Mouse (Mus musculus): ENCODE results near the gene Gm11733. TPM values are rescaled to one million over a fixed set of nuclear protein-coding genes. Genes with fewer than 3 reads are reported as not detected.
A peak's percentile ranks its signal among the peaks of the same experiment; 100 is the strongest.

Gm11733 gene
- total and polyA plus RNA-seq, 3 experiments, result 0.10 TPM; not detected in 2

DNA sequence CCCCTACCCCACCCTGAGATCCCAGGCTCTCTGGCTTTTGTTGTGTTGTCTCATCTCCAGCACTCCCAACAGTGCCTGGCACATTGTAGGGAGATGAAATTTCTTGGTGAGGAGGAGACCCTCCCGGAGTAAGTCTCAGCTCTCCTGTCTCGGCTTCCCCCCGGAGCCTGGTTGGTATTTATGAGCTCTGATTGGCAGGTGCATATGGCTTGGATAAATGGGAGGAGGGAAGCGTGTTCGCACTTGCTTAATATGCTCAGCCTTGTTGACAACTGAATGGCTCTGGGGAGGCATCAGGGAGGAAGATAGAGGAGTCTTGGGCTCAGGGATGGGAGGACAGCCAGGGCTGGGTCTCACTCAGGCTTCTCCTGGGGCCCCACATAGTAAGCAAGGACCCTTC lies 14.4 kb upstream of the Gm11733 start:
- no peaks in the 10 kb centered on the region for H3K79me2 ChIP-seq (replicated peaks; ENCODE audit: control insufficient read depth, extremely low read depth, insufficient read depth, poor library complexity, severe bottlenecking)
- H3K4me3 ChIP-seq (replicated peaks in 1 of 3; ENCODE audit: low read depth in 2 of 3, low read length in 2 of 3, poor library complexity in 1 of 3), result no peak overlapping the region
- peaks cover 7% of the 10 kb centered on the region for H3K9me3 ChIP-seq (replicated peaks; ENCODE audit: low read length)
- dilution Hi-C loops (cut with MboI; ENCODE audit: extremely low pct_ligation_motif_present, extremely low pct_unique_long_range_greater_than_20kb, low sequenced_read_pairs), result no loop called here
- H3K36me3 ChIP-seq (replicated peaks in 1 of 2; ENCODE audit: control insufficient read depth in 1 of 2, insufficient read depth in 1 of 2, low read length in 1 of 2), result no peaks in the 10 kb centered on the region
- H3K27me3 ChIP-seq (replicated peaks), result no peaks in the 10 kb centered on the region
- H3K27ac ChIP-seq (ENCODE audit: insufficient read depth, low read depth), result peak overlapping the region; percentile 94
- peak overlapping the region; percentile 2; the same call in 1 of the 2 replicates for H3K9ac ChIP-seq (ENCODE audit: insufficient read depth, low read depth)
- no peak for DNase-seq (ENCODE audit: extremely low read depth)
- in situ Hi-C loops (cut with MboI; ENCODE audit: low pct_ligation_motif_present, low pct_unique_long_range_greater_than_20kb, low sequenced_read_pairs), result loop anchor here (10.0 kb wide), 1 partner anchor 355 kb away; the partner anchor contains the start of genes Afmid and Tk1
- H3K4me2 ChIP-seq (ENCODE audit: insufficient read depth, low read depth, poor library complexity, severe bottlenecking), result no peak overlapping the region
- no peak for TF ChIP-seq HCFC1 (IDR thresholded peaks at IDR 0.05; ENCODE audit: low read depth, low read length)
- TF ChIP-seq RAD21 (IDR thresholded peaks at IDR 0.05; ENCODE audit: low read depth, low read length), result no peak
- TF ChIP-seq PAX5 (IDR thresholded peaks at IDR 0.05; ENCODE audit: low read length), result no peak
- TF ChIP-seq EP300 (IDR thresholded peaks at IDR 0.05; ENCODE audit: low read length), result no peak
- TF ChIP-seq POLR2AphosphoS2 (IDR thresholded peaks at IDR 0.05; ENCODE audit: low read depth, low read length), result no peak
- TF ChIP-seq ZMIZ1 (IDR thresholded peaks at IDR 0.05; ENCODE audit: low read depth, low read length), result no peak
- no peak for TF ChIP-seq GABPA (IDR thresholded peaks at IDR 0.05; ENCODE audit: insufficient replicate concordance, low read depth, low read length)
- TF ChIP-seq TCF12 (IDR thresholded peaks at IDR 0.05; ENCODE audit: low read depth, low read length), result no peak
- TF ChIP-seq MAX (IDR thresholded peaks at IDR 0.05; ENCODE audit: low read length), result no peak
- no peak for TF ChIP-seq USF1 (IDR thresholded peaks at IDR 0.05; ENCODE audit: low read depth, low read length)
- TF ChIP-seq MXI1 (IDR thresholded peaks at IDR 0.05; ENCODE audit: low read depth, low read length), result no peak
- TF ChIP-seq ZNF384 (IDR thresholded peaks at IDR 0.05; ENCODE audit: low read depth, low read length), result no peak
- no peak for TF ChIP-seq CHD1 (IDR thresholded peaks at IDR 0.05; ENCODE audit: low read depth, low read length)
- no peak for TF ChIP-seq MAZ (IDR thresholded peaks at IDR 0.05; ENCODE audit: low read depth, low read length)
- TF ChIP-seq MYC (IDR thresholded peaks at IDR 0.05; ENCODE audit: low read depth, low read length), result no peak
- TF ChIP-seq USF2 (conservative IDR thresholded peaks at IDR 0.05; ENCODE audit: low read depth, low read length), result no peak
- H3K4me1 ChIP-seq (ENCODE audit: control insufficient read depth in 1 of 2, insufficient read depth in 2 of 2), result peaks cover 57 to 93% of the 10 kb centered on the region in 2 experiments

GRCm38 (mm10) chr11:117470586-117471195 lies 13.5 kb upstream of the Gm11733 start:
- Histone ChIP-seq H3K9me3 (replicated peaks; ENCODE audit: low read length) (peaks cover 10% of the 10 kb centered on the region), H3K27me3 (replicated peaks) (no peaks in the 10 kb centered on the region), H3K27ac (ENCODE audit: insufficient read depth, low read depth) (peak overlapping the region; percentile 94), H3K4me3 (replicated peaks in 1 of 3; ENCODE audit: low read depth in 2 of 3, low read length in 2 of 3, poor library complexity in 1 of 3) (no peak overlapping the region), H3K36me3 (replicated peaks in 1 of 2; ENCODE audit: control insufficient read depth in 1 of 2, insufficient read depth in 1 of 2, low read length in 1 of 2) (no peaks in the 10 kb centered on the region), H3K4me2 (ENCODE audit: insufficient read depth, low read depth, poor library complexity, severe bottlenecking) (no peak overlapping the region), H3K4me1 (ENCODE audit: control insufficient read depth in 1 of 2, insufficient read depth in 2 of 2) (peaks cover 55 to 96% of the 10 kb centered on the region in 2 experiments), H3K9ac (ENCODE audit: insufficient read depth, low read depth) (peak overlapping the region; percentile 42), H3K79me2 (replicated peaks; ENCODE audit: control insufficient read depth, extremely low read depth, insufficient read depth, poor library complexity, severe bottlenecking) (no peaks in the 10 kb centered on the region)
- dilution Hi-C loops (cut with MboI; ENCODE audit: extremely low pct_ligation_motif_present, extremely low pct_unique_long_range_greater_than_20kb, low sequenced_read_pairs), result no loop called here
- in situ Hi-C loops (cut with MboI; ENCODE audit: low pct_ligation_motif_present, low pct_unique_long_range_greater_than_20kb, low sequenced_read_pairs), result loop anchor here (10.0 kb wide), 1 partner anchor 354 kb away; the partner anchor contains the start of genes Afmid and Tk1
- peak; percentile 40; the same call in 1 of the 2 replicates for TF ChIP-seq SIN3A (IDR thresholded peaks at IDR 0.05; ENCODE audit: low read length)
- peak; percentile 51; the same call in 1 of the 2 replicates for TF ChIP-seq MXI1 (IDR thresholded peaks at IDR 0.05; ENCODE audit: low read depth, low read length)
- peak; percentile 100 for TF ChIP-seq CHD1 (IDR thresholded peaks at IDR 0.05; ENCODE audit: low read depth, low read length)
- TF ChIP-seq MYC (IDR thresholded peaks at IDR 0.05; ENCODE audit: low read depth, low read length), result peak; percentile 83
- peak; percentile 33 for TF ChIP-seq NRF1 (IDR thresholded peaks at IDR 0.05; ENCODE audit: low read depth, low read length)
- TF ChIP-seq NELFE (IDR thresholded peaks at IDR 0.05; ENCODE audit: low read depth, low read length), result no peak
- peak; percentile 15; the same call in 1 of the 2 replicates for TF ChIP-seq JUN (IDR thresholded peaks at IDR 0.05; ENCODE audit: insufficient read depth, low read depth, low read length)
- TF ChIP-seq IRF4 (IDR thresholded peaks at IDR 0.05; ENCODE audit: low read depth, low read length), result peak; percentile 92
- peak; percentile 43 for TF ChIP-seq HCFC1 (IDR thresholded peaks at IDR 0.05; ENCODE audit: low read depth, low read length)
- peak; percentile 88 for TF ChIP-seq MEF2A (IDR thresholded peaks at IDR 0.05; ENCODE audit: borderline replicate concordance, low read depth, low read length)
- no peak for TF ChIP-seq ZC3H11A (IDR thresholded peaks at IDR 0.05; ENCODE audit: low read depth, low read length)
- no peak; the same call in 1 of the 2 replicates for TF ChIP-seq CHD2 (IDR thresholded peaks at IDR 0.05; ENCODE audit: low read length)
- peak; percentile 8 for TF ChIP-seq RAD21 (IDR thresholded peaks at IDR 0.05; ENCODE audit: low read depth, low read length)
- TF ChIP-seq POLR2A (IDR thresholded peaks at IDR 0.05; ENCODE audit: low read depth, low read length), result peak; percentile 50; the same call in 1 of the 2 replicates
- TF ChIP-seq TCF12 (IDR thresholded peaks at IDR 0.05; ENCODE audit: low read depth, low read length), result peak; percentile 100
- TF ChIP-seq TBP (conservative IDR thresholded peaks at IDR 0.05; ENCODE audit: low read depth, low read length), result peak; percentile 75
- peak; percentile 94 for TF ChIP-seq EP300 (IDR thresholded peaks at IDR 0.05; ENCODE audit: low read length)
- TF ChIP-seq RCOR1 (conservative IDR thresholded peaks at IDR 0.05; ENCODE audit: low read depth, low read length), result no peak
- peak; percentile 90 for TF ChIP-seq MAX (IDR thresholded peaks at IDR 0.05; ENCODE audit: low read length)
- TF ChIP-seq ETS1 (conservative IDR thresholded peaks at IDR 0.05; ENCODE audit: low read depth, low read length), result peak; percentile 90
- no peak for TF ChIP-seq ELF1 (IDR thresholded peaks at IDR 0.05; ENCODE audit: low read depth, low read length)
- TF ChIP-seq USF2 (conservative IDR thresholded peaks at IDR 0.05; ENCODE audit: low read depth, low read length), result 0 out of 2 replicates have a peak, but pooled peaks have one; percentile 38
- TF ChIP-seq BHLHE40 (IDR thresholded peaks at IDR 0.05; ENCODE audit: low read depth, low read length), result peak; percentile 64
- peak; percentile 91 for DNase-seq (ENCODE audit: extremely low read depth)
